Mouse (Mus musculus): Measurements from ENCODE around the gene Cmc2.

- TF ChIP-seq POLR2A (IDR thresholded peaks at IDR 0.05; ENCODE audit: extremely low read depth, insufficient read depth, low read length), result 0 out of 2 replicates have a peak, but pooled peaks have one; percentile 28
- peak; percentile 79 for TF ChIP-seq CTCF (IDR thresholded peaks at IDR 0.05; ENCODE audit: low read depth, low read length)
These were observed 21.9 kb upstream of the Cmc2 start, which contains the start of gene Atmin for GRCm38 (mm10) chr8:116943161-116943554.
